Mouse (Mus musculus): Measurements from ENCODE around the gene Pced1b. TPM values are rescaled to one million over a fixed set of nuclear protein-coding genes. Genes with fewer than 3 reads are reported as not detected.
"Not testable (repeated sequence)": the region's sequence is repeated elsewhere in the genome, so short reads cannot be mapped to it uniquely, and the experiment has no call there.

Gene Pced1b
- total RNA-seq, 2 experiments from 2014 or later: 6.7 to 26.9 TPM

DNA sequence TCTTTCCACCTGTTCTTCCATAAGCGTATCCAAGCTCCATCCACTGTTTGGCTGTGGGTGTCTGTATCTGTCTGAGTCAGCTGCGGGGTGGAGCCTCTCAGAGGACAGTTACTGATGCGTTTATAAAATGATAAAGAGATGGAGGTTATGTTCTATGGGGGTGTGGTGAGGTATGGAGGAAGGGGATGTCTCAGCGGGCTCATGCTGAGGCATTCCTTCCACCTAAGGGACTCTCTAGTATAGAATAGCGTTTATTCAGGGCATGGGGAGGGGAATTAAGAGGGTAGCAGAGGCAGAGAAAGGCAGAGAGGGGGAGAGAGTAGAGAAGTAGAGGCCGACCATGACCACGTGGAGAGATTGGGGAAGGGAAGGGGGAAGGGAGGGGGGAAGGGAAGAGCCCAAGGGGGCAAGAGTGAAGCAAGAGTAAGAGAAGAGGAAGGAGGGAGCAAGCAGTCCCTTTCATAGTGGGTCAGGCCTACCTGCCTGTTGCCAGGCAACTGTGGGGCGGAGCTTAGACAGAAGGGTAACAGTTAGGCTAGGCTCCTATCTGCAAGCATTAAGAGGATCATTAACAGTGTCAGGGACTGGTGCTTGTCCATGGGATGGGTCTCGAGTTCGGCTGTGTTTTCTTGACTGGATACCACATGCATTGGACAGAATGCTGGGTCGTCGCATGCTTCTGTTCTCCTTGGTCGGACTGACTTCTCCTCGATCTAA, 90.9 kb downstream of the Pced1b start:
- peak; percentile 63 for ATAC-seq (replicated peaks; ENCODE audit: poor library complexity)

DNA sequence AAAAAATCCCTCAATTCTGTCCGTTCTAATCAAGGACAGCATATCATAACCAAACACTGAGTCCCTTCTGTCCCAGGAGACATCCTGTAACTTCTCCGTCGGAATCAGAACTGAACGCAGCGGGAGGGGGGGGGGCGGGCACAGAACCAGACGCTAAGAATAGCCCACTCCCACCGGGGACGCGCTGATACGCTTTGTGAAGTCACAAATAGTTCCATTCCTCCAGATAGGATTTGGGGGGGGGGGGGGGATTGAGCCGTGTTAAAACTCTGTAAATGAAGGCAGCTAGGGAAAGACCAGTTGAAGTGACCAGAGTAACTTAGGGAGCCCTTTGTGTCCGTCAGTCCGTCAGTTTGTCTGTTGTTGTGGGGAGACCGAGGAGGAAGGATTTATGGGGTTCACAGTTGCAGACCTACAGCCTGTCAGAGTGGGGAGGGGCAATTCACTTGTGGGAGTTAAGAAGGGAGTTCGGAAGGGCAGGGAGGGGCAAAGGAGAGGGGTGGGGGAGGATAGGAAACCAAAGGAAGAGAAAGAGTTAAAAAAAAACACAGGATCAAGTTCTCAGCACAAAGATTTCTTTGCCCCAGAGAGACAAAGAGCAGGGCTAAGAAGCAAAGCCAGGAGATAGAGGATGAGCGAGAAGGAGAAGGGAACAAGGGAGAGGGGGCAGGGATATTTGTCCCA, 91.6 kb downstream of the Pced1b start:
- ATAC-seq (replicated peaks; ENCODE audit: poor library complexity): no peak

GRCm38 (mm10) chr15:97342336-97342735, 95.4 kb downstream of the Pced1b start:
- peak; percentile 23; the same call in 1 of the 2 replicates for ATAC-seq (replicated peaks; ENCODE audit: poor library complexity)

DNA sequence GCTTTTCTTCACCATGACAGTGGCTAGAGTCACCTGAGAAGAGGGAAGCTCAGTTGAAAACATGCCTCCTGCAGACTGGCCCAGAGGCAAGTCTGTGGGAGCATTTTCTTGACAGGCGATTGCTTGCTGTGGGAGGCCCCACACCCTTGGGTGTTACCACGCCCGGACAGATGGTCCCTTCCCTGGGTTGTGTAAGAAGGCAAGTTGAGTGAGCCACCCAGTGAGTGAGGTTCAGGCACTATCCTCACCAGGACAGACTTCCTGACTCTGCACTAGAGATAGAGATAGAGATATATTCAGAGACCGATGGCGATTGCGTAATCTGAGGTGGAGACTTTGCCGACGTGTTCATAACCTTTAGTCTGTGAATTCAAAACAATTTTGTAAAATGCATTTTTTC, 96.0 kb downstream of the Pced1b start:
- ATAC-seq (replicated peaks; ENCODE audit: poor library complexity): peak; percentile 93

- no peak for ATAC-seq (replicated peaks; ENCODE audit: poor library complexity)
Observed at GRCm38 (mm10) chr15:97343921-97344320, 97.0 kb downstream of the Pced1b start.

DNA sequence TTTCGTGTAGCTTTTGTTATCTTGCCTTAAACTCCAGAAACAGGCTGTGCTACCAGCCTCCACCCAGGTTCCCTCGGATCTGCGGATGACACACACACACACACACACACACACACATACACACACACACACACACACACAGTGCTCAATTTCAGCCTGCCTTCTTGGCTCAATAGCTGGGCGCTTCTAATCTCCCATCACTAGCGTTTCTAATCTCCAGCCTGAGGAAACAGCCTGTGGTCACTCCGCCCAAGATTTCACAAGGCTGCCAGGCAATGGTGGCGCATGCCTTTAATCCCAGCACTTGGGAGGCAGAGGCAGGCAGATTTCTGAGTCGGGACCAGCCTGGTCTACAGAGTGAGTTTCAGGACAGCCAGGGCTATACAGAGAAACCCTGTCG, 98.2 kb downstream of the Pced1b start:
- ATAC-seq (replicated peaks; ENCODE audit: poor library complexity): peak; percentile 47

- ATAC-seq (replicated peaks; ENCODE audit: poor library complexity): no peak
Observed at GRCm38 (mm10) chr15:97345917-97346316, 99.0 kb downstream of the Pced1b start.

- no peak for ATAC-seq (replicated peaks; ENCODE audit: poor library complexity)
Observed at GRCm38 (mm10) chr15:97346413-97346812, 99.5 kb downstream of the Pced1b start.

DNA sequence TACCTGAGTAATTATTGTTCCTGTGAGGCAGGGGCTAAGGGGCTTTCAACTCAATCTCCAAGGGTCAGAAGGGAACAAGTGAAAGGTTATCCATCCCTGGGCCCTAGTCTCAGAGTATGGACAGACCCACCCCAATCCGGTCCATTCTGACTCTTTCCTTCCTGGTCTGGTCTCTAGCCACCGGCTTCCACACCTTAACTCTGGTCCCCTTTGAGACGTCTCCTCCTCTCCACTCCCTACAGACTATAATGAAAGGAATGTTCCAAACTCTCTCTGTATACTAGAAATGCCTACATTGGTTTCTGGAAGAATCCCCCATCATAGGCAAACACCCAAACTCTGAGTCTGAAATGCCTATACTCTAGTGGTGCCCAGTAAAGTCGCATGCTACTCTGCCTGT, 100.0 kb downstream of the Pced1b start:
- no peak for ATAC-seq (replicated peaks; ENCODE audit: poor library complexity)

- no peak for ATAC-seq (replicated peaks; ENCODE audit: poor library complexity)
Observed at GRCm38 (mm10) chr15:97348566-97349315, 101.8 kb downstream of the Pced1b start.

- peak; percentile 51 for ATAC-seq (replicated peaks; ENCODE audit: poor library complexity)
Observed at GRCm38 (mm10) chr15:97350528-97350927, 103.6 kb downstream of the Pced1b start.

- no peak for ATAC-seq (replicated peaks; ENCODE audit: poor library complexity)
Observed at GRCm38 (mm10) chr15:97351016-97351415, 104.1 kb downstream of the Pced1b start.

- ATAC-seq (replicated peaks; ENCODE audit: poor library complexity): peak; percentile 84
Observed at GRCm38 (mm10) chr15:97351681-97352080, 104.8 kb downstream of the Pced1b start.

GRCm38 (mm10) chr15:97355676-97356303, 108.9 kb downstream of the Pced1b start:
- ATAC-seq (replicated peaks; ENCODE audit: poor library complexity): no peak

DNA sequence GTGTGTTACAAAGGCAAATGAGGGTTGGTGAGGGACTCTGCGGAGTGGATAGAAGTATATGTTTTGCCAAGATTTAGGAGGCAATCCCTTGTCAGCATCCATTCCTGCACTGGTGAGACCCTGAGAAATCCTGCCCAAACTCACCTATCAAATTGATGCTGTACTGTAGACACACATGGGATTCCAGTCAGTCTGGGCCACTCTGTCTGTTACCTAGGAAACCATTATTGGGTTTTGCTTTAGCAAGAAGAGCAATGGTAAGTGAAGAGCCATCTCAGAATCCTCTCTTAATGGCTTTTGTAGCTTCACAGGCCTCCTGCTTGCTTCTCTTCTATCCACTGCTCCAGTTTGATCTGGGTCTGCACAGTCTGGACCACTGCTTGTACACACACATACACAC, 110.1 kb downstream of the Pced1b start:
- no peak for ATAC-seq (replicated peaks; ENCODE audit: poor library complexity)

- ATAC-seq (replicated peaks; ENCODE audit: poor library complexity): peak; percentile 91
Observed at GRCm38 (mm10) chr15:97360842-97361770, 114.2 kb downstream of the Pced1b start.

DNA sequence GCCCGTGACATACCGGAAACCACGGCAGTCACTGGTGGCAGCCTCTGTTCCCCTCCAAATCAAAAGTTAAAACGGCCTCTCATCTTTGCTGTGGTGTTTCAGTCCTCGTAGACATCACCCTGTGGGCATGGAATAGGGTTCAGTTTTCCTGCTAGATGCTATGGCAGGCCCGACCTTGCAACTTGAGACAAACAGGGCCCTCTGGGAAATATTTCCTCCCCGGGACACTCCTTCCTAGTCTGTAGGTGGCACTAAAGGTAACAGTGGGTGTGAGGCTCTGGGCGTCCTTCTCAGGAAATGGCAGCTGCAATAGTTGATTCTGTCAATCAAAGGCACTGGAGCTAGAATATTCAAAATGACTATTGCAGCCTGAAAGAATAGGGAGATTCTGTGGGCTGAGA, 114.9 kb downstream of the Pced1b start:
- ATAC-seq (replicated peaks; ENCODE audit: poor library complexity): peak; percentile 67

DNA sequence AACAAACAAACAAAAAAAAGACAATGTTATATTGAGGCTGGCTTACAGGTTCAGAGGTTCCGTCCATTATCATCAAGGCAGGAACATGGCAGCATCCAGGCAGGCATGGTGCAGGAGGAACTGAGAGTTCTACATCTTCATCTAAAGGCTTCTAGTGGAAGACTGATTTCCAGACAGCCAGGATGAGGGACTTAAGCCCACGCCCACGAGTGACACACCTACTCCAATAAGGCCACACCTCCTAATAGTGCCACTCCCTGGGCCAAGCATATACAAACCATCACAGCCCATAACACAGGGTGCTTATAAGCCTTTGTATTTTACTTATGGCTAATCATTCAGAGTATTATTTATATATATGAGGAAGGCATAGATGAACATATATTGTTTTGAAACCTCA, 117.4 kb downstream of the Pced1b start:
- ATAC-seq (replicated peaks; ENCODE audit: poor library complexity): not testable (repeated sequence)

- ATAC-seq (replicated peaks; ENCODE audit: poor library complexity): no peak
Observed at GRCm38 (mm10) chr15:97364968-97365367, 118.1 kb downstream of the Pced1b start.

DNA sequence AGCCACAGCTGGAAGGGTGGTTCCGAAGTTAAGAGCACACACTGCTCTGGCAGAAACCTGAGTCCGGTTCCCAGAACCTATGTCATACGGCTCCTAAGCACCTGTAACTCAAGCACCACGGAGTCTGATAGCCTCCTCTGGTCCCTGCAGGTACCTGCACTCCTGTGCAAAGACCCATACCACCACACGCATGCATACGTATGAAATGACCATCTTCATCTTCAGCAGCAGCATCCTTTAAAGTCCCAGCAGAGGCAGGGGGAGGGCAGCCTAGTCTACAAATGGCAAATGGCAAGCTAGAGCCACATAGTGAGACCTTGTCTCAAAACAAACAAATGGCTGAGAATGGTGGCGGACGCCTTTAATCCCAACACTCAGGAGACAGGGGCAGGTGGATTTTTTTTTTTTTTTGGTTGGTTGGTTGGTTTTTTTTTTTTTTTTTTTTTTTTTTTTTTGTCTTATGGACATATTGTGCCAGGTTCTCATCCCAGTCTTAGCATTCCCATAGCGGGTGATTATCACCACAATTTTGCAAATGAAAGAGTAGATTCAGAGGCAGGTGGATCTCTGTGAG, 121.2 kb downstream of the Pced1b start:
- ATAC-seq (replicated peaks; ENCODE audit: poor library complexity): no peak
